Mouse (Mus musculus) kidney, postnatal 36 days (tissue): ENCODE data around the gene Fam120b.

Source experiments
- DNase-seq, 2 experiments: peaks; one replicate each; pipeline ENCODE4 v3.0.0; 2021 to 2022; ENCODE audit warnings: mixed read lengths in 2 of 2

The Fam120b gene

DNA sequence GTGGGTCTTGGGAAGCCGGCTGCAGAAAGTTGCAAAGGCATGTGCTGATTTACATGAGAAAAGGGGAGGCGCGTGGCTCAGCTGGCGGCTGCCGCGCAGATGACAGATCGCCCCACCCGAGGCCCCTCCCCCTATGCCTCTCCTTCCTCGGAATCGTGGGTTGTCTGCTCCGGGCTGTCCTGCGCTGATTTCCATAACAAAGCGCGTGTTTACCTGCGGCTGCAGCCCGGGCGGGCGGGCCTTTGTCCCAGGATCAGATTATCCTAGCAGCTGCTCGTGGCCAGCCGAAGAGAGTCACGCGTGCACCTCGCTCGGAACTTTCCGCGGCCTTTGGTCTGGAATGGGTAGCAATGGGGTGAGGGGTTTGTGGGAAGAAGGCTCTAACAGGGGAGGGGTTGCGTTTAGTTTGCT, 15.4 kb upstream of the Fam120b start:
- peak; percentile 63 to 81 for DNase-seq

- no peak for DNase-seq
These were observed 14.7 kb upstream of the Fam120b start for GRCm38 (mm10) chr17:15381092-15381860.

DNA sequence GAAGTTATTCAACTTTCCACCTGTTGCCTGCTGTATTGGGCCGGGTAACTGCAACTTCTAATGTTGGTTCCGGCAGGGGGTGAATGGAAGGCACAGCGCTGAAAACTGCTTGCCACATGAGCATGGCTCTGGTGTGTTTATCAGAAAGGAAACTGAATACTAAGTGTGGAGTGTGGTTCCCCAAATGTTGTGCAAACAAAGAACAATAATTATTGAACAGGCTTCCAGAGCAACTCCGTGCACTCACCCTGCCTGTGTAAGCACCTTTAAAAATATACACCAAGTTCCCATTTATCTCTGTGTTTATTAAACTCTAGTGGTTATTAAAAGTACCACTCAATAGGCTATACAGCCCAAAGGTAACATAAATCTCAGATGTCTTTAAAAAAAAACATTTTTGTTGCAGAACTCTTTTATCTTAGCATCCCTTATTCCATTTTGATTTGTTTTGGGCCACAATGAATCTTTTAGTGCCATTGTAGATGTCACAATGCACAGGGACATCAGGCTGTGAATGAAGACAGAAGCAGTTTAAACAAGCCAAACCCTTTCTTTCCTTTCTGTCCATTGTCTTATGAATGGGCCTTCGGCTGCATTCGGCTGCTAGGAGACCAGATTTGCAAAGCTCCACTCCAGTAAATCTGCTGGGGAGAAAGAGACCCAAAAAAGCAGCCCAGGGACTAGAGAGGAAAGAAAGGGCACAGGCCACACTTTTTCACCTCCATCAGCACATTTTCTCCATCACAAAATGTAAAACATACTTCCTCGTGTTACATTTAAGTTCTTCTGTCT, 13.9 kb upstream of the Fam120b start:
- no peak for DNase-seq

DNA sequence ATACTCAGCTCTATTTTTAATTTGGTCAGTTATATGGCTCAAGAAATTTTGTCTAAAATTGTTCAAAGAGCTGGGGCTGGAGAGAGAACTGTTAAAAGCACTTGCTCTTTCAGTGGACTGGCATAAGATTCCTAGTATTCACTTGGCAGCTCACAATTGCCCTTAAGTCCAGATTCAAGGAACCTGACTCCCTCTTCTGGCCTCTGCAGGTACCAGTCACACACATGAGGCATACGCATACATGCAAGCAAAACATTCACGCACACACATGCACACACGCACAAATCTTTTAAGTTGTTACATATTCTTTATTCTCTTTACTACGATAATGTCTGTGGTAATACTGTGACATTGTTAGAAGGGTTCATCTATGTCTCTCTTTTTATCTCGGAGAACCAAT, 12.6 kb upstream of the Fam120b start:
- no peak for DNase-seq

DNA sequence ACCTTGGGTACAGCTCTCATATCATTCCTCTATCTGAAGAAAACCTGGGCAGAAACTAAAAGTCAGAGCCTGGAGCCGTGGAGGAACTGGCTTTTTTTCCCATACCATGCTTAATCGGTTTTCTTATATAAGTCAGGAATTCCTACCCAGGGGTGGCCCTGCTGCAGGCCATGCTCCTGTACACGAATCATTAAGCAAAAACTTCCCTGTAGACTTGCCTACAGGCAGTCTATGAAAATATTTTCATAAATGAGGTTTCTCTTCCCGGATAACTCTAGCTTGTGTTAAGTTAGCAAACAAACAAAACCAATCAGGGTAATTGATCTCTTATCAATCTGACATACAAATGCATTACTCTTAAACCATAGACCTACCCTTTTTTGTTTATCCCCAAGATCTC, 7.1 kb upstream of the Fam120b start:
- no peak for DNase-seq

- DNase-seq = peak in 1 of 2 experiments; percentile 41
These were observed 6.6 kb upstream of the Fam120b start for GRCm38 (mm10) chr17:15389356-15389755.

- no peak for DNase-seq
These were observed 5.7 kb downstream of the Fam120b start for GRCm38 (mm10) chr17:15401716-15402115.

DNA sequence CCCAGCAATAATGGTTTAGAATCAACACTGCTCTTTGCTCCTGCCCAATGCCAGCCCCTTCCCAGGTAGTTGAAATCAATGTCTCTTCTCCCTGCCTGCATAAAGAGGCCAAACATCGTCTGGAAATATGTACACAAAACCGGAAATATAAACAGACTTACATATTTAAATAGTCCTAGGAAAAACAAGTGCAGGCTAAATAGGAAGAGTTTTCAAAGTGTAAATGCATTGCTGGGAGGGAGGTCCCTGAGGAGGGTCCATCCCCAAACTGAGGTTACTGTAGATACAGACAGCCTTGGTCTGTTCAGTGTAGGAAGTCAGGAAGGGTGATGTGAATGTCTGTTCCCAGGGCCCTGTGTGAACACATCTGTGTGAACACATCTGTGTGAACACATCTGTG, 10.6 kb downstream of the Fam120b start:
- DNase-seq = no peak

DNA sequence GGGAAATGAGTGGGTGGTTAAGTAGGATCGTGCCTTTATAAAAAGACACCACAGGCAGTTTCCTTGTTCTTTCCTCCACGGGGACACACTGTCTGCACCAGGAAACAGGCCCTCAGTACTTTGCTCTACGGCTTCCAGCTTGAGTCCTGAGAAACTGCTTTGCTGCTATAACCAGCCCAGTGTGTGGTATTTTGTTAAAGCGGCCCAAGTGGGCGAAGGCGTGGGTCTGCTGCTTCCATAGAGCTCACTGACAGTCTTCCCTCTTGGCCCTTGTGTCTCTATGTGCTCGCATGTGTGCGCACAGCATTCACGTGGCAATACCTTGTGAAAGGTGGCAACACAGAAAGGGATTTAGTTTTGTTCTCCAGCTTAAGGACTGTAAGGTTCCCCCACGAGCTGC, 13.3 kb downstream of the Fam120b start:
- DNase-seq = no peak

- DNase-seq = no peak
These were observed 14.9 kb downstream of the Fam120b start for GRCm38 (mm10) chr17:15410861-15411260.

DNA sequence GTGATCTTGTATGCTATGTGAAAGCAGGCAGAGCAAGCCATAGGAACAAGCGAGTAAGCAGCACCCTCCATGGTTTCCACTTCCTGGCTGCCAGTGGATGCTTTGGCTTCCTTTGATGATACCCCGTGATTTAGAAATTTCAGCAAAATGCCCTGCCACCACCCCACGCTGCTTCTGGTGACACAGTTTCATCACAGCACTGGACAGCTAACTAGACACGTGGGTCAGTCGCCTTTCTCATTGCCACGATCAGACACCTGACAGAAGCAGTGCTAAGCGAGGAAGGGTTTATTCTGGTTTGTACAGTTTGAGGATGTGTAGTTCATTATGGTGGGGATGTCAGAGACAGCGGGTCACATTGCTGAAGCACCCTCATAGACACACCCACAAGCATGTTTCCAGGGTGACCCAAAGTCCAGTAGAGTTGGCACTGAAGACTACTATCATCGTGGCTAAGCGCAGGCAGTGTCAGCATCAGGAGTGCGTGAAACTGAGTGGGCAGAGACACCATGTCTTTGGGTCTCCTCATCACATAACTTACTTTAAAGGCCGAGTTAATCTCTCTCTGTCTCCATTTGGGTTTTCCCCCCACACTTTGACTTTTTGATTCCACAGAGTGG, 20.7 kb downstream of the Fam120b start:
- DNase-seq = no peak

- DNase-seq = no peak
These were observed 23.5 kb downstream of the Fam120b start for GRCm38 (mm10) chr17:15419534-15419933.

- no peak for DNase-seq
These were observed 24.1 kb downstream of the Fam120b start for GRCm38 (mm10) chr17:15420021-15420603.

GRCm38 (mm10) chr17:15421446-15421845, 25.4 kb downstream of the Fam120b start:
- DNase-seq = no peak

DNA sequence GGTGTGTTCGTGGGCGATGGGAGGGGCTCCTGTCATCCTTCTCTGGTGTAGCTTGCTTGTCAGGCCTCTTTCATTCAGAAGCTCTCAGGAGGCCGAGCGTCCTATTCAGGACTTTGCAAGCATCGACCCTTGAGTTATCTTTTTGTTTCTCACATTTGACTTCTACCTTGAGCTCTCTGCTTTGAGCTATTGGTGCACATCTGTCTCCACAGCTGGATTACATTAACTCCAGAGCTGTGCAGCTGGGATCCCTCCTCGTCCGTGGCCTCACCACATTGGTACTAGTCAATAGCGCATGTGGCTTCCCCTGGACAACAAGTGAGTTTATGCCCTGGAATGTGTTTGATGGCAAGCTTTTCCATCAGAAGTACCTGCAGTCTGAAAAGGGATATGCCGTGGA, 26.7 kb downstream of the Fam120b start:
- DNase-seq = no peak

DNA sequence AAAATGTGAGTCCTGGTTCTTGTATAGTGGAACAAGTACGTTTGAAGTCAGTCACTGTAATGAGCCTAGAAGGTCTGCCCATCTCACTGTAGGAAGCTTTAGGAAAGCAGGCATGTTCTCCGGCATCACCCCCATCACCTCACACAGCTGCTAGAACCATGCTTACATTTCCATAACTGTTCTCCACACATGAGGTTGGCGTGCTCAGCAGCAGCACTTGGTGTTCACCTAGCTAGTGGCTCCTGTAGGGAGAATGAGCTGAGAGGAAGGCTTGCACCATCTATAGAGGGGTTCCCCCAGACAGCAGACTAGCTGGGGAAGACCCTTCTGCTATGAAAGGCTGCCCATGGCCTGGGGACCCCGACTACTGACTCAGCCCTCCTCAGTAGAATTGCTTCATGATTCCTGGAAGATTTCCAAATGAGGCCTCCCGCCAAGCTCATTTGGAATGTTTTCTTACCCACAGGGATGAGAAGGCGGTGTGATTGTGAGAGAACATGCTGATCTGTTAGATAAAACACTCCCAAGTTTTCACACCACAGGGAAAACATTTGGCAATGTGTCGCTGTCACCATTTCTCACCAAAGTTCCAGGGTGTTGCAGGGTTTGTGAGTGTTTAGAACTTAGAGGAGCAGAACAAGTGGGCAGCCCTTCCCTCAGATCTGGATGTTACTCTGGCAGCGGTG, 27.2 kb downstream of the Fam120b start:
- DNase-seq = peak; percentile 22 to 46

DNA sequence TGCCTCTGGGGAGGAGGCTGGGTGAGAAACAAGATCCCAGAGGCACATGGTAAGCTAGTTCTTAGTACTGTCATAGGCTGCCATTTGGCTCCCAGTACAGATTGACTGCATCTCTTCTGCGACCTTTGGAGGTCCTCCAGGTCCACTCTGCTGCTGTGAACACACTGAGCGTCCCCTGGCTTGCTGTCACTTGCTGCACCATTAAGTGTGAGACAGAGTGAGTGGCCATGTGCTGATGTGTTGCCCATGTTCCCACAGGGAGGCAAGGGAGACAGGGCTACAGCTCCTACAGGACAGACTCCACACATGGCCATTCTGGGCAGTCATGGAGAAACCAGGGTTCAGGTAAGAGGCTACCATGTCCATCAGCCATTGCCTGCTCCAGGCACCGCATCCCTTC, 29.9 kb downstream of the Fam120b start:
- no peak for DNase-seq

- DNase-seq = no peak
These were observed 33.4 kb downstream of the Fam120b start for GRCm38 (mm10) chr17:15429451-15429850.

- DNase-seq = peak; percentile 68 to 84
These were observed 33.9 kb downstream of the Fam120b start for GRCm38 (mm10) chr17:15429937-15430336.

DNA sequence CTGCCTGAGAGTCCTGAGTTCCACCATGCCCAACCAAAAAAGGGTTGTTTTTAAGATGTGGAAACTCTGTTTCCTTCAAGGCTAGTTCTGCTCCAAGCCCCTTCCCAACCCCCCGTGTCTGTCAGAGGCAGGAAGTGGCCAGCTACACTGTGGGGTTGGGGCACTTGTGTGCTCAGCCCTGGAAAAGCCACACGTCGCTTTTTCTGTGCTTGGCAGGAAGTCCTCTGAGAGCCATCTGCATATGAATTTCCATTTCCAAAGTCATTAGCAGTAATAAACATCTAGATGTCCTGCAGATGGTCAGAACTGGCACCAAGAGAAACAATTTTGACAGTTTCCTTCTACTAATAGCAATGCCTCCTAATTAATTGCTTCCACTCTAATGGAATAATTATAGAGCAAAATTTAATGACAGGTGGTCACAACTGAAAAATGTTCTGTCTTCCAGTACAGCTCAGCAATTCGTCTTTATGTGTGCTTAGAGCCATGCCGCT, 35.1 kb downstream of the Fam120b start:
- DNase-seq = no peak

- no peak for DNase-seq
These were observed 35.5 kb downstream of the Fam120b start for GRCm38 (mm10) chr17:15431551-15431950.

GRCm38 (mm10) chr17:15432036-15432435, 36.0 kb downstream of the Fam120b start:
- DNase-seq = no peak

DNA sequence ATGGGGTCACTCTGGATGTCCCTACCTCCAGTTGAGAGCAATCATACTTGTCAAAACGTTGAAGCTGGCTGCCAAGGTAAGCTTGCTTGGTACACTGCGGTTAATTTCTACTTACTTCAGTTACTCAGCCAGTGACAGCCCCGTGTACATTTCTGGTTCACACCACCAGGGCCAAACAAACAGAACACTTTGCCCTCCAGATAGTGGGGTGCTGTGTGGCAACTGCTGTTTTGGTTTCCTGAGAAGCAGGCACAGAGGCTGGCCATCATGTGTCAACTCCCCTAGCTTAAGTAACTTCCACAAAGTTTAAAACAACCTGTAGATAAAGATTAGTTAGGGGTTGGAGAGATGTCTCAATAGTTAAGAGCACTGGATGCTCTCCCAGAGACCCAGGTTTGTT, 38.7 kb downstream of the Fam120b start:
- DNase-seq = no peak
